In the genomic region with DNA sequence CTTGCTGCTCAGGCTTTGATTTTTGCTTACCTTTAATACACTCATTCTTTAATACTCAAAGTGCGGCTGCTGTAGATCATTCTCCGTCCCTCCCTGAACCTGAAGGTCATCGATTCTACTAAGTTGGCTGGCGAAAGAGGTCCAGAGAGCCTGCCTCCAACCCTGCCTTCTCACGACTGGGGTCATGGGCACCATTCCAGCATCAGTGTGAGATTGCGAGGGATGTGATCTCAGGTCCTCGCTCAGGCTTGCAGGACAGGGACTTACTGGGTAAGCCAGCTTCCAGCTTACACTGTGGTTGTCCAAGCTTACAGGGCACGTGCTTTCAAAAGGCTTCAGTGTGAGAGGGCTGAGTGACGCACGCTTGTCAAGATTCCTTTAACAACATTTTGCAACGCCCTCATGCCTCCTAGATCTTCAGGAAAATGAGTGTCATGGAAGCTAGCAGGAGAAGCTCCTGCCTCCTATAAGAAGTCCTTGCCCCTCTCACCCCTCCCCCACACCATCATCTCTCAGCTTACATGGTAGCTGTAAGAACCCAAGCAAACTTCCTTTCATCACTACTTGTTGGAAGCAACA, we compare ENCODE assay signal across 11 mouse cellular contexts. TPM values are rescaled to one million over a fixed set of nuclear protein-coding genes. Genes with fewer than 3 reads are reported as not detected.
A peak's percentile ranks its signal among the peaks of the same experiment; 100 is the strongest.
DNase-seq lines count a peak whose midpoint lies in the region; ATAC-seq lines count a peak whose summit lies in the region.
"Had no signal": no experiment of that assay in that cellular context is flagged by ENCODE, and none has a peak within 500 bp of the region (broad histone marks: within the 10 kb centered on the region; RNA-seq: fewer than 3 reads in every experiment).

No protein-coding gene starts in this region.

- peak overlapping the region; percentile 90 for H3K27ac ChIP-seq in hindbrain, embryonic 14.5 days
- no peak overlapping the region for H3K27ac ChIP-seq in hindbrain, embryonic 12.5 days
- peak overlapping the region; percentile 94; the same call in 1 of the 2 replicates for H3K27ac ChIP-seq in forebrain, embryonic 12.5 days
- peak overlapping the region; percentile 86; the same call in 1 of the 2 replicates for H3K27ac ChIP-seq in hindbrain, embryonic 16.5 days (ENCODE audit: low read depth, low read length)
- H3K27ac ChIP-seq in midbrain, embryonic 14.5 days (replicated peaks; ENCODE audit: low read depth, low read length) = peak overlapping the region; percentile 41; the same call in 1 of the 2 replicates

- H3K9ac ChIP-seq in hindbrain, embryonic 14.5 days = no peak overlapping the region
- H3K9ac ChIP-seq in hindbrain, embryonic 12.5 days = no peak overlapping the region
- no peak overlapping the region for H3K9ac ChIP-seq in forebrain, embryonic 12.5 days
- no peak overlapping the region for H3K9ac ChIP-seq in hindbrain, embryonic 16.5 days (ENCODE audit: low read depth, low read length)
- no peak overlapping the region for H3K9ac ChIP-seq in midbrain, embryonic 14.5 days (replicated peaks; ENCODE audit: low read length)

- peaks cover 28% of the 10 kb centered on the region for H3K4me1 ChIP-seq in hindbrain, embryonic 14.5 days (replicated peaks; ENCODE audit: control insufficient read depth, insufficient read depth, low read length)
- peaks cover 22% of the 10 kb centered on the region for H3K4me1 ChIP-seq in hindbrain, embryonic 12.5 days
- H3K4me1 ChIP-seq in forebrain, embryonic 12.5 days = peaks cover 27% of the 10 kb centered on the region
- peaks cover 20% of the 10 kb centered on the region for H3K4me1 ChIP-seq in hindbrain, embryonic 16.5 days (ENCODE audit: control insufficient read depth, insufficient read depth, low read depth, low read length)
- H3K4me1 ChIP-seq in midbrain, embryonic 14.5 days (ENCODE audit: control insufficient read depth, insufficient read depth, low read length) = peaks cover 27% of the 10 kb centered on the region

- no peak for DNase-seq in hindbrain, embryonic 14.5 days (ENCODE audit: low spot score)
- no peak for DNase-seq in midbrain, embryonic 14.5 days
- no peak for DNase-seq in kidney, postnatal 10 days
- DNase-seq in urinary bladder, postnatal 4 days (ENCODE audit: low spot score in 2 of 2) = no peak

- H3K36me3 ChIP-seq in hindbrain, embryonic 14.5 days (replicated peaks; ENCODE audit: control insufficient read depth, insufficient read depth) = no peaks in the 10 kb centered on the region
- no peaks in the 10 kb centered on the region for H3K36me3 ChIP-seq in hindbrain, embryonic 12.5 days
- H3K36me3 ChIP-seq in forebrain, embryonic 12.5 days (replicated peaks) = no peaks in the 10 kb centered on the region
- no peaks in the 10 kb centered on the region for H3K36me3 ChIP-seq in hindbrain, embryonic 16.5 days (ENCODE audit: control insufficient read depth, insufficient read depth, low read length)
- no peaks in the 10 kb centered on the region for H3K36me3 ChIP-seq in midbrain, embryonic 14.5 days (ENCODE audit: control insufficient read depth, insufficient read depth, low read length)

- no peak for ATAC-seq in hindbrain, embryonic 14.5 days (ENCODE audit: low FRiP score)
- ATAC-seq in hindbrain, embryonic 12.5 days (ENCODE audit: low FRiP score) = no peak
- ATAC-seq in forebrain, embryonic 12.5 days (ENCODE audit: low FRiP score) = no peak
- ATAC-seq in hindbrain, embryonic 16.5 days = no peak
- no peak for ATAC-seq in midbrain, embryonic 14.5 days (ENCODE audit: low FRiP score, low TSS enrichment)
- no peak for ATAC-seq in megakaryocyte, adult 5-6 weeks (ENCODE audit: poor library complexity, severe bottlenecking)
- ATAC-seq: CD4-positive, CD25-positive, alpha-beta regulatory T cell, adult 4 months had no signal

- no peaks in the 10 kb centered on the region for H3K27me3 ChIP-seq in hindbrain, embryonic 14.5 days (ENCODE audit: control insufficient read depth, insufficient read depth, low read length)
- H3K27me3 ChIP-seq in hindbrain, embryonic 12.5 days = no peaks in the 10 kb centered on the region
- H3K27me3 ChIP-seq in forebrain, embryonic 12.5 days = 0 out of 2 replicates have a peak, but pooled peaks cover 3% of the 10 kb centered on the region
- H3K27me3 ChIP-seq in hindbrain, embryonic 16.5 days (replicated peaks; ENCODE audit: control insufficient read depth, insufficient read depth, low read length) = no peaks in the 10 kb centered on the region
- H3K27me3 ChIP-seq in midbrain, embryonic 14.5 days (ENCODE audit: control insufficient read depth, insufficient read depth, low read length) = no peaks in the 10 kb centered on the region

- WGBS in hindbrain, embryonic 14.5 days = 77% methylated on average over 11 of the region's 11 CpGs
- 78% methylated on average over 11 of the region's 11 CpGs for WGBS in hindbrain, embryonic 12.5 days
- 75% methylated on average over 11 of the region's 11 CpGs for WGBS in forebrain, embryonic 12.5 days
- 75% methylated on average over 11 of the region's 11 CpGs for WGBS in hindbrain, embryonic 16.5 days
- 67% methylated on average over 11 of the region's 11 CpGs for WGBS in midbrain, embryonic 14.5 days

- no peak overlapping the region for H3K4me3 ChIP-seq in hindbrain, embryonic 14.5 days (replicated peaks; ENCODE audit: low read length)
- no peak overlapping the region for H3K4me3 ChIP-seq in hindbrain, embryonic 12.5 days
- no peak overlapping the region for H3K4me3 ChIP-seq in forebrain, embryonic 12.5 days (replicated peaks)
- no peak overlapping the region for H3K4me3 ChIP-seq in hindbrain, embryonic 16.5 days (ENCODE audit: low read length)
- no peak overlapping the region for H3K4me3 ChIP-seq in midbrain, embryonic 14.5 days (replicated peaks; ENCODE audit: low read depth, low read length)

- H3K4me2 ChIP-seq in hindbrain, embryonic 14.5 days (replicated peaks) = peak overlapping the region; percentile 42; the same call in 1 of the 2 replicates
- H3K4me2 ChIP-seq in hindbrain, embryonic 12.5 days (replicated peaks) = no peak overlapping the region
- no peak overlapping the region for H3K4me2 ChIP-seq in forebrain, embryonic 12.5 days
- H3K4me2 ChIP-seq in hindbrain, embryonic 16.5 days (ENCODE audit: low read length) = no peak overlapping the region
- no peak overlapping the region for H3K4me2 ChIP-seq in midbrain, embryonic 14.5 days (ENCODE audit: low read length)
- H3K4me2 ChIP-seq: liver, embryonic 11.5 days had no signal

- H3K9me3 ChIP-seq in hindbrain, embryonic 14.5 days (ENCODE audit: control insufficient read depth, low read length) = no peaks in the 10 kb centered on the region
- H3K9me3 ChIP-seq in hindbrain, embryonic 12.5 days (replicated peaks) = no peaks in the 10 kb centered on the region
- no peaks in the 10 kb centered on the region for H3K9me3 ChIP-seq in forebrain, embryonic 12.5 days
- H3K9me3 ChIP-seq in hindbrain, embryonic 16.5 days (ENCODE audit: control insufficient read depth, low read length) = no peaks in the 10 kb centered on the region
- H3K9me3 ChIP-seq in midbrain, embryonic 14.5 days (ENCODE audit: control insufficient read depth, low read length) = no peaks in the 10 kb centered on the region

RNA-seq across cellular contexts. Expression of a gene that starts 13.3 kb away (rescaled TPM):
- polyA plus RNA-seq in hindbrain, embryonic 14.5 days (2014; fragmentation: Nextera tagmentation; extraction: Ambion mirVana) = 0.07 TPM in 1 of 2 replicates, not detected in the other
- polyA plus RNA-seq in hindbrain, embryonic 12.5 days (2016; fragmentation: Nextera tagmentation; extraction: Ambion mirVana) = not detected in 2 replicates
- not detected in 2 replicates for polyA plus RNA-seq in forebrain, embryonic 12.5 days (2016; fragmentation: Nextera tagmentation; extraction: Ambion mirVana)
- not detected in 2 replicates for polyA plus RNA-seq in hindbrain, embryonic 16.5 days (2015; fragmentation: Nextera tagmentation; extraction: Ambion mirVana)
- polyA plus RNA-seq in midbrain, embryonic 14.5 days (2014; fragmentation: Nextera tagmentation; extraction: Ambion mirVana) = not detected in 2 replicates
- total RNA-seq in megakaryocyte, adult 5-6 weeks (2015) = not detected in 2 replicates
- total RNA-seq in megakaryocyte, adult 5-6 weeks (2017) = not detected in 2 replicates
- total RNA-seq: hematopoietic stem cell, adult 5-6 weeks had no signal
- polyA plus RNA-seq: CD4-positive, CD25-positive, alpha-beta regulatory T cell, adult 4 months; liver, embryonic 11.5 days had no signal
